Mouse (Mus musculus): ENCODE data around the gene Pax2. TPM values are rescaled to one million over a fixed set of nuclear protein-coding genes. Genes with fewer than 3 reads are reported as not detected.
"Not testable (repeated sequence)": the region's sequence is repeated elsewhere in the genome, so short reads cannot be mapped to it uniquely, and the experiment has no call there.

Gene Pax2
- polyA plus RNA-seq, 1 experiment from 2014 or later = 1.7 TPM

GRCm38 (mm10) chr19:44834218-44835041, 78.6 kb downstream of the Pax2 start:
- WGBS = 14% methylated on average over 11 of the region's 11 CpGs
- Histone ChIP-seq H3K27me3 (ENCODE audit: control insufficient read depth, insufficient read depth, low read length) (peaks cover 71% of the 10 kb centered on the region), H3K4me1 (ENCODE audit: control insufficient read depth, insufficient read depth, low read length) (peaks cover 12% of the 10 kb centered on the region), H3K36me3 (ENCODE audit: control insufficient read depth, insufficient read depth, low read length) (no peaks in the 10 kb centered on the region), H3K4me3 (replicated peaks; ENCODE audit: low read depth, low read length) (no peak overlapping the region), H3K27ac (replicated peaks; ENCODE audit: low read depth, low read length) (no peak overlapping the region), H3K9ac (replicated peaks; ENCODE audit: low read length) (no peak overlapping the region), H3K9me3 (ENCODE audit: control insufficient read depth, low read length) (no peaks in the 10 kb centered on the region), H3K4me2 (ENCODE audit: low read length) (no peak overlapping the region)
- DNase-seq = no peak
- ATAC-seq (ENCODE audit: low FRiP score, low TSS enrichment) = no peak

GRCm38 (mm10) chr19:44835042-44835930, 79.4 kb downstream of the Pax2 start:
- peak; percentile 46 for DNase-seq
- Histone ChIP-seq H3K27ac (replicated peaks; ENCODE audit: low read depth, low read length) (no peak overlapping the region), H3K9ac (replicated peaks; ENCODE audit: low read length) (0 out of 2 replicates have a peak overlapping the region, but pooled peaks have one; percentile 12)

GRCm38 (mm10) chr19:44835931-44836861, 80.4 kb downstream of the Pax2 start:
- peak; percentile 46 for ATAC-seq (ENCODE audit: low FRiP score, low TSS enrichment)
- no peaks in the 10 kb centered on the region for H3K36me3 ChIP-seq (ENCODE audit: control insufficient read depth, insufficient read depth, low read length)
- DNase-seq = peak; percentile 51
- H3K4me1 ChIP-seq (ENCODE audit: control insufficient read depth, insufficient read depth, low read length) = peaks cover 12% of the 10 kb centered on the region
- H3K4me2 ChIP-seq (ENCODE audit: low read length) = peak overlapping the region; percentile 68
- under 1% methylated on average over 71 of the region's 71 CpGs for WGBS
- no peak overlapping the region for H3K27ac ChIP-seq (replicated peaks; ENCODE audit: low read depth, low read length)
- H3K4me3 ChIP-seq (replicated peaks; ENCODE audit: low read depth, low read length) = peak overlapping the region; percentile 40
- H3K9ac ChIP-seq (replicated peaks; ENCODE audit: low read length) = peak overlapping the region; percentile 46
- no peaks in the 10 kb centered on the region for H3K9me3 ChIP-seq (ENCODE audit: control insufficient read depth, low read length)
- peaks cover 74% of the 10 kb centered on the region for H3K27me3 ChIP-seq (ENCODE audit: control insufficient read depth, insufficient read depth, low read length)

More at GRCm38 (mm10) chr19:44835042-44835930, 79.4 kb downstream of the Pax2 start:
- ATAC-seq (ENCODE audit: low FRiP score, low TSS enrichment) = no peak
- Histone ChIP-seq H3K4me3 (replicated peaks; ENCODE audit: low read depth, low read length) (peak overlapping the region; percentile 40), H3K27me3 (ENCODE audit: control insufficient read depth, insufficient read depth, low read length) (peaks cover 79% of the 10 kb centered on the region), H3K4me2 (ENCODE audit: low read length) (peak overlapping the region; percentile 68), H3K9me3 (ENCODE audit: control insufficient read depth, low read length) (no peaks in the 10 kb centered on the region), H3K36me3 (ENCODE audit: control insufficient read depth, insufficient read depth, low read length) (no peaks in the 10 kb centered on the region), H3K4me1 (ENCODE audit: control insufficient read depth, insufficient read depth, low read length) (peaks cover 12% of the 10 kb centered on the region)
- WGBS = 6% methylated on average over 34 of the region's 34 CpGs

GRCm38 (mm10) chr19:44837426-44838205, 81.8 kb downstream of the Pax2 start:
- Histone ChIP-seq H3K27ac (replicated peaks; ENCODE audit: low read depth, low read length) (no peak overlapping the region), H3K36me3 (ENCODE audit: control insufficient read depth, insufficient read depth, low read length) (no peaks in the 10 kb centered on the region), H3K27me3 (ENCODE audit: control insufficient read depth, insufficient read depth, low read length) (peaks cover 69% of the 10 kb centered on the region), H3K4me1 (ENCODE audit: control insufficient read depth, insufficient read depth, low read length) (peaks cover 12% of the 10 kb centered on the region), H3K9ac (replicated peaks; ENCODE audit: low read length) (no peak overlapping the region), H3K4me2 (ENCODE audit: low read length) (peak overlapping the region; percentile 68), H3K9me3 (ENCODE audit: control insufficient read depth, low read length) (no peaks in the 10 kb centered on the region), H3K4me3 (replicated peaks; ENCODE audit: low read depth, low read length) (0 out of 2 replicates have a peak overlapping the region, but pooled peaks have one; percentile 8)
- ATAC-seq (ENCODE audit: low FRiP score, low TSS enrichment) (no peak), DNase-seq (peak; percentile 50)
- 2% methylated on average over 37 of the region's 37 CpGs for WGBS

GRCm38 (mm10) chr19:44838321-44838720, 82.5 kb downstream of the Pax2 start:
- no peak overlapping the region for H3K27ac ChIP-seq (replicated peaks; ENCODE audit: low read depth, low read length)
- no peak overlapping the region for H3K9ac ChIP-seq (replicated peaks; ENCODE audit: low read length)
- H3K9me3 ChIP-seq (ENCODE audit: control insufficient read depth, low read length) = no peaks in the 10 kb centered on the region
- H3K4me2 ChIP-seq (ENCODE audit: low read length) = no peak overlapping the region
- peaks cover 12% of the 10 kb centered on the region for H3K4me1 ChIP-seq (ENCODE audit: control insufficient read depth, insufficient read depth, low read length)
- no peaks in the 10 kb centered on the region for H3K36me3 ChIP-seq (ENCODE audit: control insufficient read depth, insufficient read depth, low read length)
- H3K4me3 ChIP-seq (replicated peaks; ENCODE audit: low read depth, low read length) = no peak overlapping the region
- DNase-seq (no peak), ATAC-seq (ENCODE audit: low FRiP score, low TSS enrichment) (no peak)
- H3K27me3 ChIP-seq (ENCODE audit: control insufficient read depth, insufficient read depth, low read length) = peaks cover 65% of the 10 kb centered on the region
- WGBS = 12% methylated on average over 9 of the region's 9 CpGs

GRCm38 (mm10) chr19:44842661-44843060, 86.8 kb downstream of the Pax2 start:
- not testable (repeated sequence) for DNase-seq; H3K27ac ChIP-seq (replicated peaks; ENCODE audit: low read depth, low read length); H3K9me3 ChIP-seq (ENCODE audit: control insufficient read depth, low read length); H3K4me3 ChIP-seq (replicated peaks; ENCODE audit: low read depth, low read length); H3K9ac ChIP-seq (replicated peaks; ENCODE audit: low read length); H3K36me3 ChIP-seq (ENCODE audit: control insufficient read depth, insufficient read depth, low read length); ATAC-seq (ENCODE audit: low FRiP score, low TSS enrichment); H3K4me2 ChIP-seq (ENCODE audit: low read length); H3K4me1 ChIP-seq (ENCODE audit: control insufficient read depth, insufficient read depth, low read length)
- WGBS = 93% methylated on average over 15 of the region's 15 CpGs
- H3K27me3 ChIP-seq (ENCODE audit: control insufficient read depth, insufficient read depth, low read length) = peaks cover 25% of the 10 kb centered on the region

GRCm38 (mm10) chr19:44849465-44849864, 93.6 kb downstream of the Pax2 start:
- DNase-seq (no peak), ATAC-seq (ENCODE audit: low FRiP score, low TSS enrichment) (no peak)
- Histone ChIP-seq H3K9ac (replicated peaks; ENCODE audit: low read length) (no peak overlapping the region), H3K27me3 (ENCODE audit: control insufficient read depth, insufficient read depth, low read length) (no peaks in the 10 kb centered on the region), H3K4me1 (ENCODE audit: control insufficient read depth, insufficient read depth, low read length) (no peaks in the 10 kb centered on the region), H3K4me3 (replicated peaks; ENCODE audit: low read depth, low read length) (no peak overlapping the region), H3K27ac (replicated peaks; ENCODE audit: low read depth, low read length) (no peak overlapping the region), H3K9me3 (ENCODE audit: control insufficient read depth, low read length) (no peaks in the 10 kb centered on the region), H3K4me2 (ENCODE audit: low read length) (no peak overlapping the region), H3K36me3 (ENCODE audit: control insufficient read depth, insufficient read depth, low read length) (no peaks in the 10 kb centered on the region)
- WGBS = 76% methylated on average over 12 of the region's 12 CpGs
